ENCODE assay signal across 24 mouse cellular contexts in genomic region chr8:114536201-114536600, GRCm38 (mm10).
A peak's percentile ranks its signal among the peaks of the same experiment; 100 is the strongest.
DNase-seq lines count a peak whose midpoint lies in the region; ATAC-seq and TF ChIP-seq lines count a peak whose summit lies in the region.
"Had no signal": no experiment of that assay in that cellular context is flagged by ENCODE, and none has a peak within 500 bp of the region (broad histone marks: within the 10 kb centered on the region; RNA-seq: fewer than 3 reads in every experiment).

No protein-coding gene starts in this region.

- no peaks in the 10 kb centered on the region for H3K9me3 ChIP-seq in hindbrain, embryonic 10.5 days
- no peaks in the 10 kb centered on the region for H3K9me3 ChIP-seq in hindbrain, embryonic 16.5 days (ENCODE audit: control insufficient read depth, low read length)
- no peaks in the 10 kb centered on the region for H3K9me3 ChIP-seq in kidney, embryonic 15.5 days (replicated peaks)
- H3K9me3 ChIP-seq: embryonic facial prominence, embryonic 12.5 days; heart, embryonic 10.5 days; midbrain, embryonic 12.5 days; neural tube, embryonic 12.5 days; stomach, embryonic 15.5 days had no signal

- peaks cover 9% of the 10 kb centered on the region for H3K27me3 ChIP-seq in hindbrain, embryonic 10.5 days (ENCODE audit: insufficient read depth, poor library complexity, severe bottlenecking)
- H3K27me3 ChIP-seq in hindbrain, embryonic 16.5 days (replicated peaks; ENCODE audit: control insufficient read depth, insufficient read depth, low read length): no peaks in the 10 kb centered on the region
- no peaks in the 10 kb centered on the region for H3K27me3 ChIP-seq in kidney, adult 2 months (replicated peaks; ENCODE audit: control insufficient read depth, insufficient read depth, low read length)
- peaks cover 4% of the 10 kb centered on the region; the same call in 1 of the 2 replicates for H3K27me3 ChIP-seq in kidney, embryonic 15.5 days
- H3K27me3 ChIP-seq: neural tube, embryonic 12.5 days; stomach, embryonic 15.5 days had no signal

- no peak for TF ChIP-seq CTCF in kidney, adult 2 months (conservative IDR thresholded peaks at IDR 0.05; ENCODE audit: insufficient read depth, insufficient read length, low read depth, low read length)

- 43% methylated on average over 6 of the region's 6 CpGs for WGBS in hindbrain, embryonic 10.5 days
- WGBS in hindbrain, embryonic 16.5 days: 34% methylated on average over 6 of the region's 6 CpGs
- WGBS in kidney, adult 2 months: 47% methylated on average over 6 of the region's 6 CpGs
- 33% methylated on average over 6 of the region's 6 CpGs for WGBS in kidney, embryonic 15.5 days

- no peak overlapping the region for H3K4me2 ChIP-seq in hindbrain, embryonic 16.5 days (ENCODE audit: low read length)
- no peak overlapping the region for H3K4me2 ChIP-seq in kidney, embryonic 15.5 days
- H3K4me2 ChIP-seq: embryonic facial prominence, embryonic 12.5 days; midbrain, embryonic 12.5 days; neural tube, embryonic 12.5 days; stomach, embryonic 15.5 days had no signal

- no peak for ATAC-seq in hindbrain, embryonic 16.5 days
- peak; percentile 47; the same call in 1 of the 2 replicates for ATAC-seq in kidney, embryonic 15.5 days (replicated peaks; ENCODE audit: low FRiP score)
- ATAC-seq in megakaryocyte-erythroid progenitor cell, adult 5-6 weeks (replicated peaks; ENCODE audit: low FRiP score, low TSS enrichment, poor library complexity, severe bottlenecking): no peak
- ATAC-seq: forebrain, embryonic 14.5 days; hindbrain, postnatal 0 days; intestine, embryonic 16.5 days had no signal

- no peak for DNase-seq in hindbrain, embryonic 10.5 days (ENCODE audit: low spot score)
- peak; percentile 78 for DNase-seq in kidney, adult 2 months
- peak; percentile 15 to 27 for DNase-seq in kidney, postnatal 4 days
- no peak for DNase-seq in heart, adult 18-20 months
- DNase-seq: cerebellum, adult 2 months; cerebellum, postnatal 25 days; heart, postnatal 4 days; lung, postnatal 10 days; right cerebral cortex, postnatal 4 days; thymus, adult 2 months; thymus, postnatal 4 days had no signal

- H3K27ac ChIP-seq in hindbrain, embryonic 10.5 days: peak overlapping the region; percentile 64; the same call in 1 of the 2 replicates
- no peak overlapping the region for H3K27ac ChIP-seq in hindbrain, embryonic 16.5 days (ENCODE audit: low read depth, low read length)
- no peak overlapping the region for H3K27ac ChIP-seq in kidney, adult 2 months (ENCODE audit: insufficient read depth, low read depth, low read length)
- H3K27ac ChIP-seq in kidney, embryonic 15.5 days: peak overlapping the region; percentile 20
- H3K27ac ChIP-seq: embryonic facial prominence, embryonic 12.5 days; heart, embryonic 10.5 days; hindbrain, postnatal 0 days; layer of hippocampus, adult 2 months; midbrain, embryonic 12.5 days; neural tube, embryonic 12.5 days; stomach, embryonic 15.5 days had no signal

- no peak overlapping the region for H3K9ac ChIP-seq in hindbrain, embryonic 16.5 days (ENCODE audit: low read depth, low read length)
- no peak overlapping the region for H3K9ac ChIP-seq in kidney, embryonic 15.5 days
- H3K9ac ChIP-seq: embryonic facial prominence, embryonic 12.5 days; midbrain, embryonic 12.5 days; neural tube, embryonic 12.5 days; stomach, embryonic 15.5 days had no signal

- no peak overlapping the region for H3K4me3 ChIP-seq in hindbrain, embryonic 10.5 days
- H3K4me3 ChIP-seq in hindbrain, embryonic 16.5 days (ENCODE audit: low read length): no peak overlapping the region
- no peak overlapping the region for H3K4me3 ChIP-seq in kidney, adult 2 months (ENCODE audit: insufficient read depth, low read depth, low read length)
- H3K4me3 ChIP-seq in kidney, embryonic 15.5 days (replicated peaks): no peak overlapping the region
- H3K4me3 ChIP-seq: embryonic facial prominence, embryonic 12.5 days; erythroblast, embryonic 14.5 days; heart, embryonic 10.5 days; layer of hippocampus, adult 2 months; midbrain, embryonic 12.5 days; neural tube, embryonic 12.5 days; stomach, embryonic 15.5 days had no signal

- TF ChIP-seq POLR2A in kidney, adult 2 months (IDR thresholded peaks at IDR 0.05; ENCODE audit: low read depth, low read length): no peak

- H3K4me1 ChIP-seq in hindbrain, embryonic 10.5 days (replicated peaks): peaks cover 27% of the 10 kb centered on the region
- H3K4me1 ChIP-seq in hindbrain, embryonic 16.5 days (ENCODE audit: control insufficient read depth, insufficient read depth, low read depth, low read length): no peaks in the 10 kb centered on the region; the same call in 1 of the 2 replicates
- H3K4me1 ChIP-seq in kidney, adult 2 months (ENCODE audit: control insufficient read depth, insufficient read depth, low read length): no peaks in the 10 kb centered on the region
- H3K4me1 ChIP-seq in kidney, embryonic 15.5 days: peaks cover 32% of the 10 kb centered on the region
- H3K4me1 ChIP-seq: neural tube, embryonic 12.5 days; stomach, embryonic 15.5 days had no signal

- no peaks in the 10 kb centered on the region for H3K36me3 ChIP-seq in hindbrain, embryonic 10.5 days
- H3K36me3 ChIP-seq in hindbrain, embryonic 16.5 days (ENCODE audit: control insufficient read depth, insufficient read depth, low read length): no peaks in the 10 kb centered on the region
- H3K36me3 ChIP-seq in kidney, adult 2 months (ENCODE audit: control insufficient read depth, insufficient read depth, low read length): no peaks in the 10 kb centered on the region
- no peaks in the 10 kb centered on the region for H3K36me3 ChIP-seq in kidney, embryonic 15.5 days
- H3K36me3 ChIP-seq: embryonic facial prominence, embryonic 12.5 days; heart, embryonic 10.5 days; midbrain, embryonic 12.5 days; neural tube, embryonic 12.5 days; stomach, embryonic 15.5 days had no signal

Comparison
In these comparisons a context has a peak if more than half of its experiments do, and no peak if none do; other contexts are left out.
1. H3K27ac ChIP-seq: peak in hindbrain, embryonic 10.5 days (single experiment) and kidney, embryonic 15.5 days (single experiment); none in hindbrain, embryonic 16.5 days (single experiment) and kidney, adult 2 months (single experiment).
2. DNase-seq: peak in kidney, adult 2 months (single experiment) and kidney, postnatal 4 days (2 of 2); none in hindbrain, embryonic 10.5 days (single experiment) and heart, adult 18-20 months (0 of 2).